Mouse (Mus musculus) olfactory bulb, adult 2 months (tissue): ENCODE results near the gene Il1rapl1.

Source experiments
- CTCF ChIP-seq: fragments of 200-500 bp; IDR thresholded peaks from 2 replicates; pipeline ENCODE4 v1.5.1; 2012; ENCODE audit warnings: low read depth, mild to moderate bottlenecking, low read length, moderate library complexity; ENCODE audit not compliant: insufficient read depth
- POLR2A ChIP-seq: fragments of 200-500 bp; IDR thresholded peaks from 2 replicates; pipeline ENCODE4 v1.6.1; 2012; ENCODE audit warnings: mild to moderate bottlenecking, low read depth, low read length, moderate library complexity; ENCODE audit not compliant: insufficient read depth

DNA sequence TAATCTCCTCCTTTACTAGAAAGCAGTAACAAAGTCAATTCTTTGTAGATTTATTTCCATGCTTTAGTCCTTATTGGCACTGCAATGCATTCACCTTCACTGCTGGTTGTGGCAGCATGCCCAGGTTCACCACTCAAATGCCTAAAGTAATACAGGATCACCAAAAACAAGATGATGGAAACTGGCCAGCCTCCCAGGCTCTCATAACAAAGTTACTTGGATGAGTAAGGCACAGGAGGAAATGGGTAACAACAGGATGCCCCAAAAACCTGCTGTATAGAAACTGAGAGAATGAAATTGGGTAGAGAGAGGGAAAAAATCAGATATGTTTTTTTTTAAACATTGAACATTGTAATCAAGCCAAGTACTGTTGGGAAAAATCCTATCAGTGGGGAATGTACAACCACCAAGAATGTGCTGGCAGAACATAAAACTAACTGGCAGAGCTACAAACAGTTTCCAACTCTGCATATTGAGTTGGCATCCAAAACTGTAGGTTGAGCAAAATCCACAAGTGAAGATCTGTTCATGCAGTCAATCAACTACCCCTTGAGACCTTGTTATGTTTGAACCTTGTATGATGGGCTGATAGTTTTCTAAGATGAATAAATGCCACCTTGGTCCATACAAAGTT, 21.4 kb downstream of the Il1rapl1 start:
- TF ChIP-seq POLR2A (no peak), CTCF (no peak)
